Mouse (Mus musculus) limb, embryonic 14.5 days (tissue): ENCODE results near the gene Cpa3. TPM values are rescaled to one million over a fixed set of nuclear protein-coding genes. Genes with fewer than 3 reads are reported as not detected.

Experiments used
- ATAC-seq: fragments of 200-750 bp; cut with Nextera tagmentation; 2 replicates; pipeline ENCODE4 v1.8.0; 2017; ENCODE audit warnings: low read depth, moderate number of reproducible peaks, moderate TSS enrichment; ENCODE audit not compliant: low FRiP score
- DNase-seq: peaks from one replicate; pipeline ENCODE4 v3.0.0-alpha.2; 2015; ENCODE audit warnings: low spot score
- H3K27ac ChIP-seq: fragments of 300-500 bp; sonication (generic); replicated peaks from 2 replicates; pipeline ENCODE4 v1.5.1; 2014; ENCODE audit warnings: low read depth, mild to moderate bottlenecking, low read length, moderate library complexity, mixed read lengths
- H3K27me3 ChIP-seq: fragments of 300-500 bp; sonication (generic); 2 replicates; pipeline ENCODE4 v1.6.1; 2014; ENCODE audit warnings: low read length, mixed read lengths; ENCODE audit not compliant: control insufficient read depth, insufficient read depth
- H3K36me3 ChIP-seq: fragments of 300-500 bp; sonication (generic); 2 replicates; pipeline ENCODE4 v1.6.1; 2014; ENCODE audit warnings: mild to moderate bottlenecking, low read length, moderate library complexity, mixed read lengths; ENCODE audit not compliant: control insufficient read depth, insufficient read depth
- H3K4me1 ChIP-seq: fragments of 300-500 bp; sonication (generic); 2 replicates; pipeline ENCODE4 v1.6.1; 2014; ENCODE audit warnings: antibody characterized with exemption, low read length, mixed read lengths; ENCODE audit not compliant: control insufficient read depth, insufficient read depth
- H3K4me2 ChIP-seq: fragments of 300-500 bp; sonication (generic); replicated peaks from 2 replicates; pipeline ENCODE4 v1.6.1; 2014; ENCODE audit warnings: low read depth, mild to moderate bottlenecking, low read length, moderate library complexity; ENCODE audit not compliant: severe bottlenecking
- H3K4me3 ChIP-seq: fragments of 300-500 bp; sonication (generic); replicated peaks from 2 replicates; pipeline ENCODE4 v1.5.1; 2014; ENCODE audit warnings: low read length
- H3K9ac ChIP-seq: fragments of 300-500 bp; sonication (generic); 2 replicates; pipeline ENCODE4 v1.6.1; 2014; ENCODE audit warnings: mild to moderate bottlenecking, low read depth, low read length, moderate library complexity; ENCODE audit not compliant: severe bottlenecking
- H3K9me3 ChIP-seq: fragments of 300-500 bp; sonication (generic); 2 replicates; pipeline ENCODE4 v1.6.1; 2016; ENCODE audit warnings: low read length; ENCODE audit not compliant: control insufficient read depth
- POLR2A ChIP-seq: fragments of 200-500 bp; IDR thresholded peaks from 2 replicates; pipeline ENCODE4 v1.8.0; 2012; ENCODE audit warnings: inconsistent platforms, mild to moderate bottlenecking, moderate library complexity, borderline replicate concordance; ENCODE audit not compliant: insufficient read depth, insufficient read length; ENCODE audit errors: extremely low read depth
- WGBS: fragments of 180-500 bp; shearing (Covaris S2); extraction: QIAGEN DNeasy Blood & Tissue Kit; methylation state at CpG from one replicate; pipeline ENCODE4 v1.1.7; 2014; 5-methylcytosine and 5-hydroxymethylcytosine counted together
- polyA plus RNA-seq, 2 experiments: library from polyadenylated mRNA; depleted of rRNA in 1 of 2; stranded (reverse) in 1 of 2; unstranded in 1 of 2; fragments of >200 nt; fragmentation: Nextera tagmentation in 1 of 2; extraction: Ambion mirVana in 1 of 2; gene quantifications; 2 replicates each; pipeline versions ENCODE4 v1.2.1 to v1.2.3; 2012 to 2014

Gene Cpa3
- polyA plus RNA-seq, 2 experiments: 82.2 to 177 TPM

DNA sequence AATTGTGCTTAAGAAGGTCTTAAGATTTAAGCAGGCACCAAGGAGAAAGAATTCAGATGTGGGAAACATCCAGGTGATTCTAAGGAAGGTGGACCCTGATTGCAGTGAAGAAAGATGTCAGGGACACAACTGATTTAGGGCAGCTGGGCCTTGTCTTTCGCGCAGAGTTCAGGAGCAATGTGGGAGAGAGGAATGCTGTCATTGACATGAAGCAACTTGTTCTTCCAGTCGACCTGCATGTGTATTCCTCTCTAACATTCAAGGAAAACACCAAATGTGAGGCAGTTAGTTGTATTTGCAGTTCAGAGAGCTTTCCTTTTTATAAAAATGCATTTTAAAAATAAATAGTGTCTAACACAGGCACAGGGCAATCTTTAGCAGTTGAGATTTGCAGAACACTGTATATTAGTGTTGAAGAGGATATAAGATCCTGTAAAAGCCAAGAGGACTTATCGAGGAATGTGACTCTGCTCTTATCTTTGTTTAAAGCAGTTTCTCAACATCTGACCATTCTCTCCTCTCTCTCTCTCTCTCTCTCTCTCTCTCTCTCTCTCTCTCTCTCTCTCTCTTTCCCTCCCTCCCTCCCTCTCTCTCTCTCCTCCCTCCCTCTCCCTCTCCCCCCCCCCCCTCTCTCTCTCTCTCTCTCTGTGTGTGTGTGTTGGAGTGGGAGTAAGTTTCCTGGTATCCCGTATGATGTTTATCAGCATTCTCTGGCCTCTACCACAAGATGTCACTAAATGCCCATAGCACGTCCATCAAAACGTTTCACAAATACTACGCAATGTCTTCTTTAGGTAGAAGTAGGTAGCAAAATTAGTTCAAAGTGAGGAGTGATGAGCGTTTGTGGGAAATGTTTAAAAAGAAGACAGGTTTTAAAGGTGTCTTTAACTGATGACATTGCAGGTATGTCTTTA, 12.8 kb upstream of the Cpa3 start:
- H3K36me3 ChIP-seq: no peaks in the 10 kb centered on the region
- no peak for TF ChIP-seq POLR2A
- no peak overlapping the region for H3K27ac ChIP-seq
- no peaks in the 10 kb centered on the region for H3K4me1 ChIP-seq
- ATAC-seq: no peak
- no peak overlapping the region for H3K4me2 ChIP-seq
- H3K9me3 ChIP-seq: no peaks in the 10 kb centered on the region
- no peak overlapping the region for H3K4me3 ChIP-seq
- peak; percentile 4 for DNase-seq
- no peaks in the 10 kb centered on the region for H3K27me3 ChIP-seq
- 40% methylated on average over 9 of the region's 9 CpGs for WGBS
- no peak overlapping the region for H3K9ac ChIP-seq

GRCm38 (mm10) chr3:20243913-20244312, 1.9 kb upstream of the Cpa3 start:
- no peak for ATAC-seq
- H3K9ac ChIP-seq: no peak overlapping the region
- H3K36me3 ChIP-seq: no peaks in the 10 kb centered on the region
- no peak for DNase-seq
- H3K4me3 ChIP-seq: no peak overlapping the region
- no peak for TF ChIP-seq POLR2A
- H3K27ac ChIP-seq: no peak overlapping the region
- H3K4me2 ChIP-seq: no peak overlapping the region
- H3K9me3 ChIP-seq: no peaks in the 10 kb centered on the region
- H3K27me3 ChIP-seq: no peaks in the 10 kb centered on the region
- WGBS: 84% methylated on average over 1 of the region's 1 CpGs
- H3K4me1 ChIP-seq: no peaks in the 10 kb centered on the region

DNA sequence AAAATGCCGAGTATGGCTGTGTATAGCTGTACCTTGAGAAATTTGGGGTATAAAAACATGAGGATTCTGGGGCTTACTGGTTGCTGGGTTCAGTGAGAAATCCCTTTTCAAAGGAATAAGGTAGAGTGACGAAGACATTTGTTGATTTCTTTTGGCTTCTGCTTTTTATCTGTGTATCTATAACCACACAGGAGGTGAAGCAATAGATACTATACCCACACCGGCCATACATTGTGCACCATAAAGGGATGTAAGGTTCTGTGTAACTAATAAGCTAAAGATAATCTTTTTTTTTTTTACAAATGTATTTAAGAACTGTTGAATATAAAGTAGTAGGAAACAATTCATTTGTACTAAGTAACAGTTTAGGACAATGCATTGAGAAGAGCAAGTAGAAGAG, 2.2 kb downstream of the Cpa3 start:
- WGBS: 82% methylated on average over 3 of the region's 3 CpGs
- no peaks in the 10 kb centered on the region for H3K9me3 ChIP-seq
- no peak overlapping the region for H3K27ac ChIP-seq
- no peak overlapping the region for H3K4me3 ChIP-seq
- H3K36me3 ChIP-seq: no peaks in the 10 kb centered on the region
- no peaks in the 10 kb centered on the region for H3K4me1 ChIP-seq
- no peaks in the 10 kb centered on the region for H3K27me3 ChIP-seq
- no peak for DNase-seq
- TF ChIP-seq POLR2A: no peak
- no peak overlapping the region for H3K4me2 ChIP-seq
- ATAC-seq: no peak
- no peak overlapping the region for H3K9ac ChIP-seq

DNA sequence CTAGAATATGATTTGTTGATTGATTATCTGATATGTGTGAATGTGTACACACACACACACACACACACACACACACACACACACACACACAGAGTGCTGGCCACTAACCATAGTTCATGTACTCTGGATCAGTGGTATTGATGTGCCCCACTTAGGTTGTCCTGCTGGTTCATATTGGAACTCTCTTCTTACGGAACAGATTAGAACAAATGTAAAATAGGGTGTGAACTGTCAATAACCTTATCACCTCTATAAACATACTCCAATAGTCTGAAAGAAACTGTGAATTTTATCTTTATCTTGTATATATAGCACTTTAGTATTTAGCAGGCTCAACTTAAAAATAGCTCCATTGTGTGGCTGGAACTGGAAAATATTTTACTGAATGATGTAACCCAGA, 5.0 kb downstream of the Cpa3 start:
- ATAC-seq (no peak), DNase-seq (no peak)
- no peak overlapping the region for H3K4me2 ChIP-seq
- WGBS: 79% methylated on average over 1 of the region's 1 CpGs
- no peak overlapping the region for H3K4me3 ChIP-seq
- H3K36me3 ChIP-seq: no peaks in the 10 kb centered on the region
- H3K9me3 ChIP-seq: no peaks in the 10 kb centered on the region
- no peaks in the 10 kb centered on the region for H3K4me1 ChIP-seq
- TF ChIP-seq POLR2A: no peak
- no peak overlapping the region for H3K9ac ChIP-seq
- H3K27me3 ChIP-seq: no peaks in the 10 kb centered on the region
- no peak overlapping the region for H3K27ac ChIP-seq

DNA sequence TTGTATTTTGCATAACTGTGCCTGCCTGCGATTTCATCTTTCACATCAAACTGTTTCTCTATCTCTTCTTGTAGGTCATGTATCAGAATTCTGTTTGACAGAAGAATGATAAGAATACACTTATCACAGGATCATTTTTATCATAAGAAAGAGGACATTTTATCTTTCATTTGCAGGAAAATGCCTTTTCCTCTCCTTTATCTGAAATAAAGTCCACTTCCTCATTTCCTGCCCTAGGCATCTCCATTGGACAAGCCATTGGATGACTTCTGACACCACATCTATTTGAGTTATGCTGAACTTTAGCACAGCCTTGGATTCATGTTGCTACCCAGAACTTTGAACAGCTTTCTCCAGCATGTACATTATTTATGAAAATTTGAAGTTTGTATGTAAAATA, 13.0 kb downstream of the Cpa3 start:
- WGBS: 85% methylated on average over 1 of the region's 1 CpGs
- H3K27ac ChIP-seq: no peak overlapping the region

More for the DNA sequence above, 13.0 kb downstream of the Cpa3 start:
- no peaks in the 10 kb centered on the region for H3K4me1 ChIP-seq
- DNase-seq (no peak), ATAC-seq (no peak)
- H3K27me3 ChIP-seq: no peaks in the 10 kb centered on the region
- TF ChIP-seq POLR2A: no peak
- H3K36me3 ChIP-seq: no peaks in the 10 kb centered on the region
- no peak overlapping the region for H3K9ac ChIP-seq
- H3K4me2 ChIP-seq: no peak overlapping the region
- H3K4me3 ChIP-seq: no peak overlapping the region
- H3K9me3 ChIP-seq: no peaks in the 10 kb centered on the region
